Mouse (Mus musculus): Measurements from ENCODE around the gene Stk32b.

Stk32b gene

DNA sequence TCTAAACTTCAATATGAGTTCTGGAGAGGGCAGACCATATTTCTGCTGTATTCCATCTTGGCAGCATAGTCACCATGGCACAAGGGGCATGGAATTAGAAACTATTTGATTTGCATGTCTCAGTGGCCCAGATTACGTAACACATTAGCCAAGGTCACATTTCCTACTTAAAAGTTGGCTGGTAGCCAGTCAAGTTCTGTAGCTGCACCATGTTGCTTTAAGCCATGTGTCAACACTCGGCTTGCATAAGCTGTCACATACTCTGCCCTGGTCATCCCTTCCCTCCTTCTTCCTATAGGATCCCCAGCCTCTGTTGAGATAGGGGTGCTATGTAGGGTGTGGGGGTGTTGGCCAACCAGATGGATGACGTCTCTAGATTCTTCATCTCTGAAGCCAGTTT is 196.5 kb downstream of the Stk32b start:
- ATAC-seq (ENCODE audit: low TSS enrichment) = no peak

DNA sequence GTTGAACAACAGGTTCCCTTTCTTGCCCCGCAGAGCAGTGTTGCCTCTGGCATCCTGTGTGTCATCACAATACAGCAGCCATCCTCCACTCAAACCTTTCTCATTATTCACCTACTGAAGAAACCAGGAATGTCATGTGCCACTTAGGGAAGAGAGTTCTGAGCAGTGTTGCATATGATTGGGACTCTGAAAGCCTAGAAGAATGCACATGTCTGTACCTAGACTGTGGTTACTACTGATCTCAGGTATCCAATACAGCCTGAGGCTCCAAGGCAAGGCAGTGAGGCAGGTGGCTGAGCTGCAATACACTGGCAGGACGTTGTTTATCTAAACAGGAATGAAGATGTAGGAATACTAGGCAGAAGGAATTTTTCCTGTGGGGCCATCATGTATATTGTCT is 204.5 kb downstream of the Stk32b start:
- no peak for ATAC-seq (ENCODE audit: low TSS enrichment)

DNA sequence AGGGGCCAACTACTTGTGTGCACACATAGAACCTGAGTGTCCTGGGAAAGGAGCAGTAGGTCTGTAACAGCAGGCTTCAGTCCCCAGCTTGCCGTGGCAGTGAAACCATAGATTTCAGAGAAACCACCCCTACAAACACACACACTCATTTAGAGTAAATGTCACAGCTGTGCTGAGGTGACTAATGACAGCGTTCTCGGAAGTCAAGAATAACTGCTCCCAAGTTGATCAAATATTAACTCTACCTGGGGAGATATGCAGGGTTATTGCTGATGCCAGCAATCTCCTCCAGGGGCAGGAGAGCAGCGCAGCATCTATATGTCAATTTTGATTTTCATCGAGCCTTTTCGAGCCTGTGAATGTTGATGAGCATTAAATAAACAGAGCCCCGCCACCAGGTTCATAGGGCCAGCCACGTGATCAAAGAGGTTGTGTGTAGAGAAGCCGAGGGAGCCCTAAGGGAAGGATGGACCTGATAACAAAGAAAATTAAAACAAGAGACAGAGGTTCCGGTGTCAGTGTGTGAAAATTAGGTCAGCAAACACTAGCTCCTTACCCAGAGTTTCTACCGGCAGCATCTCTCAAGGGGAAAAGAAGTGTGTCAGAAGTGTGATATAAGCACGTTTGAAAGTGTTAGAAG is 210.0 kb downstream of the Stk32b start:
- no peak for ATAC-seq (ENCODE audit: low TSS enrichment)

DNA sequence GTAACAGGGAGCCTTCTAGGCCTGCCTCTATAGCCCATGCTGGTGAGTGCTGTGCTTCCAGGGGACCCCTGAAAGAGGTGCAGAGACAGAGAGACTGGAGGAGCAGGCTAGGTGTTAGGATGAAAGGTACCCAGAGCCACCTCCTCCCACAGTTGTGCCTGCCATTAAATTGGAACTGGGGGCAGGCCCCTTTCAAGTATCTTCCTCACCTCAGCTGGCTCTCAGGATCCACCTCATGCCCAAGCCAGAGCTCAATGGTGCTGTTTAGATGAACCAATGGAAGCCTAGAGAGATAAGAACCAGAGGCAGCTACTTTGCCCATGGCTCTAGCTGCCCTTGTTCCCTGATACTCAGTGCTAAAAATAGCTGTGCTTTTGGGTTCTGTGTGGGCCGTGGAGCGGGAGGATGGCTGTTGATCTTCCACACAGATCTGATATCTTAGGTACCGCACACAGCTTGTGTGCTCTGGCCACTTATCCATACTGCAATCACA is 221.9 kb downstream of the Stk32b start:
- ATAC-seq (ENCODE audit: low TSS enrichment) = no peak

DNA sequence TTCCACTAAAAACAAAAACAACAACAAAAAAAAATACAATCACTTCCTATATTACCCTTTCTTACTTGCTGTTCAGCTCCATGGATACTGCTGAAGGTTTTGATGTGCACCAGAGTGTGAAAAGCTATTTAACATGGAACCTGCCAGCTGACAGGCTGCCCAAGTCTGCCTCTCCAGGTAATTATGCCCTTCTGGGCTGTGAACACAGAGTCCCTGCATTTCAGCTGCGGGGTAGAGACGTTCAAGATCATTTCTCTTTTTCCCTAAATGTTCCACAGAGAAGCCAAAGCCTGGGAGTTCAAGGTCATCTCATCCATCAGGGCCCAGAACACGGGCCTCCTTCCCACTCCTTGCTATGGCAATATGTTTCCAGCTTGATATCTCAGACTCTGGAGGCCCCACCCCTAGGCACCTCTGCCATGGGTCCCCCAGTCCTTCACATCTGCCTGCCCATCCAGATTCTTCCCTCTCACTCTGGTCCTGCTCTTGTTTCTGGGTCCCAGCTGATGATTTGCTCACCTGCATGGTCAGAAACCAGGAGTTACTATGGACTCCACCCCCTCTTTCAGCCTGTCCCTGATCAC is 244.9 kb downstream of the Stk32b start:
- ATAC-seq (ENCODE audit: low TSS enrichment) = no peak

DNA sequence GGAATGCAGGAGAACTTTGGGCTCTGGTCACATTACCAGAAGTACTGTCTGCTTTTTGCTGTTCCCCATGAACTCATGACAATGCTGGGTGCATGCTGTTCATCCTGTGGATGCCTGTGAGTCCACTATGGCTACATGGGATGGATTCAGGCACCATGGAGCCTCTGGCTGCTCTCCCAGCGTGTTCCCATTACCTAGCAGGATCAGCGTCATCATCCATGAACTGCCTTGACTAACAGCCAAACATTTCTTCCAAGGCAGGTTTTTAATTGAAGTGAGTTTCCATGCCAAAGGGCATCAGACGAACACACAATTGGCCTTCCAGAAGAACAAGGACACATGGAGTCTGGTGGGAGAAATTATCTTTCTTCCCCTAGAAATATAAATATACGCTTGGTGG is 245.4 kb downstream of the Stk32b start:
- no peak for ATAC-seq (ENCODE audit: low TSS enrichment)

DNA sequence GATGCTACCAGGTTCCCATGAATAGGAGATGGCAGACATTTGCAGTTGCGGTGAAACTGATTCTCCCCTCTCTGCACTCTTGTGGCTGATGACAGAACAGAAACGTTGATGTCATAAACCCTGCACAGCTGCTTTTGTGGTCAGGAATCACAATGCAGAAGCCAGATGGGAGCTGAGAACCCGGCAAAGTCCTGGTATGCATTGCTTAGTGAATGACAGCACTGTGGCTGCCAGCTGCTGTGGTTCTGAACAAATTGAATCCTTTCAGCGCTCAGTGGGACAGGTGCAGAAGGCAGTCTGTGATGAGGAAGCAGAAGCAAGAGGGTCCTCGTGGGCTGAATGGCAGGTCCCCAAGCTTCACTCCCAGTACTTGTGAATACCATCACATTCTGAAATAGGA is 247.9 kb downstream of the Stk32b start:
- no peak for ATAC-seq (ENCODE audit: low TSS enrichment)

DNA sequence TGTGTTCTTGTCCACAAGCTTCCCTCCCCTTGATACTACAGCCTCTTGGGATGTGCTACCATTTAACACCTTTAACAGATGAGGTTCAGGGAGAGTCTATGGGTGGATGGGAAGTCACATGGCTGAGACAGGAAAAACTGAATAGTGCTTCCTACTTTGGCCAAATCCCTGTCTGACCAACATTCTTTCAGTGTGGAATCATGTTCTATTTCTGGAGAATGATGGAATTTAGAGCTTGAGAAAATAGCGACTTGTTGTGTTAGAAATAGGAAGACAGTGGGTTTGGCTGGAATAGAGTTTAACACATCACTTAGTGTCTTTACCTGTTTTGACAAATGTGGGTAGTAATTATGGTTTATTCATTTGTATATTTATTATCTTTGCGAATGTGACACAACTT is 249.3 kb downstream of the Stk32b start:
- no peak for ATAC-seq (ENCODE audit: low TSS enrichment)

DNA sequence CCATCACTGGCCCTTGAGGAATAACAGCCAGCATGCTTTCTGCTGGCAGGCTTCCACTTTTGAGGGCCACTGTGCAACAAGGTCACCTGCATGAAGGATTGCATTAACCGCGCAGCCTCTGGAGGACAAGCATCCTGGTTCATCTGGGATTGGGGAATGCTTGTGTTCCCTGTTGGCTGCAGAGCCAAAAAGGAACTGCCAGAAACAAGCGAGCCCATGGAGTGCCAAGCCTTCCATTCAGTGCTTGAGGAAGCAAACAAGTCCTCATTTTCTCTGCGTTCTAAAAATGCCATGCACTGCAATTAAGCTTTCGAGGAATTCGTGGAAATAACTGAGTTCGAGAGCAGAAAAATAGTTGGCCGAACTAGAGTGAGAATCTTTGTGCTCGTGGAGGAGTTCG is 251.5 kb downstream of the Stk32b start:
- peak; percentile 74 for ATAC-seq (ENCODE audit: low TSS enrichment)

DNA sequence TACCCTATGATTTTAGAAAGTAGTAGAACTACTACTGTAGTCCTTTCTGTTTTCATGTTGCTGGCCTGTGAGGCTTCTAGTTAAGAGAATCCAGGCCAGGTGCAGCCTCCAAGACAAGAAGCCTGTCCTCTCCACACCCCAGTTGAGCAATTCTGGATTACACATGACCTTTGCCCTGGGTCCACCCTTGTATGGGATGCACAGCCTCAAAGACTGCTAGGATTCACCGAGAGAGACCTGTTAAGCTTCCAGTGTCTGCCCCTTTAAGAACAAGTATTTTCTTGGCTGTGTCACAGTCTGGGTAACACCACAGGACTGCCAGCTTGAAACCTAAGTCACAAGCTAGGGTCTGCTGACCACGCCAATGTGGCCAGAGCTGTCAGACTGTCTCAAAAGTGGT is 258.7 kb downstream of the Stk32b start:
- ATAC-seq (ENCODE audit: low TSS enrichment) = no peak

DNA sequence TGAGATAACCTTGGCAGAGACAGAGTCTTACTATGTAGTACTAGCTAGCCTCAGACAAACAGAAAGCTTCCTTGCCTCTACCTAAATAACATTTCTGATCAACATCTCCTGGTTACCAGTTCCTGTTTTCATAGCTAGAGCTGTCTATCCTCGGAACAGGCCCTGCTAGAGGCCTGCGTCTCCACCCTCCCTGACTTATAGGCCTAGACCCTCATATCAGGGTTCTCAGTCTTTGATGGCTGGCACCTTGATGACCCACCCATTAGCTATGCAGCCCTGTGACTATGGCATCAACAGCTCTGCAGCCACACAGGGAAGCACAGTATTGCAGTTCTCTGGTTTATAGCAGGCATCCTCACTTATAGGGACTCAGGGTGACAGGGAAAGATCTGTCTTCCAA is 259.1 kb downstream of the Stk32b start:
- ATAC-seq (ENCODE audit: low TSS enrichment) = no peak

DNA sequence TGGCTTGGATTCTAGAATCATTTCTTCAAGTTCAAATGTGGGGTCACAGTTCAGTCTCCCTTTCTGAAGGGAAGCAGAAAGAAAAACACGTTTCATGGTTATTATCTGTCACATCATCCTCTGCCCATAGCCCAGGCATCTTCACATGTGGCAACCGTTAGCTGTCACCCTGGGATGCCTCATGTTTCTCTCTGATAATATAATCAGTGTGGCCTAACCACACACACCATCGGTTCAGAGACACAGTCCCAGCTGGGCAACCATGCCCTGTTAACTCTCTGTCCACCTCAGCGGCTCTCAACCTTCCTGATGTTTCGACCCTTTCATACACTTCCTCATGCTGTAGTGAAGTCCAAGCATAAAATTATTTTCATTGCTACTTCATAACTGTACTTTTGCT is 259.8 kb downstream of the Stk32b start:
- no peak for ATAC-seq (ENCODE audit: low TSS enrichment)

DNA sequence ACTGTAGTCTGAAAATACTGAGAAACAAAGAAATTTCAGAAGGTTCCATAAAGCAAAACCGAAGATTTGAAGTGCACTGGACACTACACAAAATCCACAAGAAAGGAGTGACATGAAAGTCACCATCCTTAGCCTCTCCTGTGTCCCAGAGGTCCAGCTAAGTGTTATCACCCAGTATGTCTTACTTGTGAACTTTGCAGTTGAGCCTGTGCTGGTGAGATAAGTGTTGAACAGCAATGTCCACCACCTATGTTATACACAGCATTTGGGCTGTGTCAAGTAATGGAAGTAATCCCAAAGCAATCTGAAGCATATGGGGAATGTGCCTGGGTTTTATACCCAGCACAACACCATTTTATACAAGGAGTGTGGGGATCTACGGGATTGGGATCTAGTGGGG is 260.4 kb downstream of the Stk32b start:
- ATAC-seq (ENCODE audit: low TSS enrichment) = no peak

DNA sequence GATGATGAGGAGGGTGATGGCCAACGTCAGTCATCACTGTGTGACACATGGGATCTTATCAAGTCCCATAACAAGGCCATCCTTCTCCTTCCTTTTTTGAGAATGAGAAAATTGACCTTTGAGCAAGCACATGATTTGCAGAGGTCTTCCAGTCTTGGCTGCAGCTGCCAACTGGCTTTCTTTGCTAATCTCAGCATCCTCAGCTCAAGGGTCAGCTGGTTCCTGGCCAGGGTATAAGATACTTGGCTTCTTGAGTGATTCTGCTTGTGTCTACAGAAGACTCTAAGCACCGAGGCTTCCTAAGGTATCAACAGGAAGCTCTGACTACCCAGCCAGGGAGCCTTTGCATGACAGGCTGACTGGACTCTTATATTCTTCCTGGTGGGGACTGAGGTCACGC is 269.4 kb downstream of the Stk32b start:
- no peak for ATAC-seq (ENCODE audit: low TSS enrichment)

DNA sequence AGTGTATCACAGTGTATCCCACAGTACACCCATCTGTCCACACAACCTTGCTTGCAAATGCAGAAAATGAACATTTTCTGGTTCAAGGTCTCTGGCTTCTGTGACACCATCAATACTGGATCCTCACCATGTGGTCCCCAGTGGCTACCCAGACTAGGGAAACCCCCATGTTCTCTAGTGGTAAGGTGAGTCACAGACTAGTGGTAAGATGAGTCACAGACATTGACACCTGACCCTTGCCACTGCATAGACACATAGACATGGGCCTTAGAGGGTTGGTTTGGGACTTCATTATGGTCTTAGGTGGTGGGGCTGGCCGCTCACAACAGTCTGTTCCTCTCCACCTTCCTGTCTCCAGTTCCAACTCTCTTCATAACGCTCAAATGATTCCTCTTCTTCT is 274.2 kb downstream of the Stk32b start:
- no peak for ATAC-seq (ENCODE audit: low TSS enrichment)

DNA sequence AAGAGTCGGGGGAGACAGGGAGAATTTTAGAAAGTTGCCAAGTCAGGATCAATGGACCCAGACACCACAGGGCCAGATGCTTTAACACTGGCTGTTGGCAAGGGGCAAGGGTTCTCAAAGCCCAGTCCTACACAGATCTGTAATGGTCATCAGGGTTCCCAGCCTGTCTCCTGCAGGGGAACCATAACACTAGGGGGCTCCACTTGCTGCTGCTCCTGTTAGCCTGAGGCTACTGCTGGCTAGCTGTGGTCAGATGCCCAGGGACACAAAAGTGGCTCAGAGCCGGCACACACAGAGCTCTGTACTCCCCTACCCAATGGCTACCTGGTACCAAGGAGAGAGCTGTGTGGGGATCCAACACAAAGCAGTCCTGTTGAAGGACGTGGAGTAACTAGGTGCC is 281.6 kb downstream of the Stk32b start:
- ATAC-seq (ENCODE audit: low TSS enrichment) = no peak

DNA sequence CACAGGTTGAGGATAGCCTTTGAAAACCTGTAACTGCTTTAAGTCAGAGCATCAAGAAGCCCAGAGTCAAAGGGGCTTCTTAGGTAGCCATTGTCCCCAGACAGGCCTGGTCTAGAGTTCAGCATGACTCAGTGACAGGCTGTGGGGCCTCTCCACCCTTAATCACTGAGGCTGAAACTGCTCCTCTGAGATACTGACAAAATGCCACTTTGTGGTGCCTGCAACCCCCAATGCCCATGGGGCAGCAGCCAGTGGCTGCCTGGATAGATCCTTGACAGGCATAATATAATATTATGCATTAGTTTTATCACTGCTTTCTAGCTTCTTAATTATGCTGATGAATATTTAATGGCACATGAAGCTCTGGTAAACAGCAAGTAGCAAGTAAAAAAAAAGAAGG is 289.8 kb downstream of the Stk32b start:
- ATAC-seq (ENCODE audit: low TSS enrichment) = no peak

DNA sequence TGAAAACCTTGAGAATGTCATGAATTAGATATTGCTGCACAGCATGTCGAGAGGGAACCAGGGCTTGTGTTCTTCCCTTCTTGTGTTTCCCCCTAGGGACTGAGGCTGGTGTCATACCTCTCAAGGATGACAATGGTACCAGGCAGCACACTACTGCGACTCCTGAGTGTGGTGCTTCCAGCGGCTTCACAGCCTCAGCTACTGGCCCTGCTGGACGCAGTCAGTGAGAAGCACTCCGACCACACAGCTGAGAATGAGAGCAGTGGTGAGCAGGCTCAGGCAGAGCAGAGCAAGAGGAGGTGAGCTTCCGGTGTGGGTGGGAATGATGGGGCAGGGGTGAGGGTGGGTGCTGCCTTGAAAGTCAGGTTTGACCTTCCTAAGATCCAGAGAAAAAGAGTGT is 297.9 kb downstream of the Stk32b start:
- no peak for ATAC-seq (ENCODE audit: low TSS enrichment)

All from frontal cortex, adult (tissue).